Mouse (Mus musculus) embryonic facial prominence, embryonic 14.5 days (tissue): Measurements from ENCODE around the gene Cenpa. TPM values are rescaled to one million over a fixed set of nuclear protein-coding genes. Genes with fewer than 3 reads are reported as not detected.

Source experiments
- ATAC-seq: fragments of 200-750 bp; cut with Nextera tagmentation; 2 replicates; pipeline ENCODE4 v1.8.0; 2017; ENCODE audit warnings: low read depth, moderate number of reproducible peaks, moderate TSS enrichment
- DNase-seq: peaks from one replicate; pipeline ENCODE4 v3.0.0-alpha.2; 2015; ENCODE audit warnings: low spot score
- H3K27ac ChIP-seq: fragments of 300-500 bp; sonication (generic); replicated peaks from 2 replicates; pipeline ENCODE4 v1.5.1; 2014; ENCODE audit warnings: low read depth, mild to moderate bottlenecking, low read length, moderate library complexity
- H3K27me3 ChIP-seq: fragments of 300-500 bp; sonication (generic); replicated peaks from 2 replicates; pipeline ENCODE4 v1.6.1; 2014; ENCODE audit warnings: low read length; ENCODE audit not compliant: control insufficient read depth, insufficient read depth
- H3K36me3 ChIP-seq: fragments of 300-500 bp; sonication (generic); 2 replicates; pipeline ENCODE4 v1.6.1; 2014; ENCODE audit warnings: low read length, mixed read lengths; ENCODE audit not compliant: control insufficient read depth, insufficient read depth
- H3K4me1 ChIP-seq: fragments of 300-500 bp; sonication (generic); 2 replicates; pipeline ENCODE4 v1.6.1; 2014; ENCODE audit warnings: antibody characterized with exemption, low read length; ENCODE audit not compliant: control insufficient read depth, insufficient read depth
- H3K4me2 ChIP-seq: fragments of 300-500 bp; sonication (generic); 2 replicates; pipeline ENCODE4 v1.6.1; 2014; ENCODE audit warnings: low read depth, mild to moderate bottlenecking, low read length, moderate library complexity, mixed read lengths
- H3K4me3 ChIP-seq: fragments of 300-500 bp; sonication (generic); 2 replicates; pipeline ENCODE4 v1.5.1; 2014; ENCODE audit warnings: low read depth, mild to moderate bottlenecking, low read length
- H3K9ac ChIP-seq: fragments of 300-500 bp; sonication (generic); 2 replicates; pipeline ENCODE4 v1.6.1; 2014; ENCODE audit warnings: low read depth, mild to moderate bottlenecking, low read length, moderate library complexity, mixed read lengths
- H3K9me3 ChIP-seq: fragments of 300-500 bp; sonication (generic); 2 replicates; pipeline ENCODE4 v1.6.1; 2016; ENCODE audit warnings: low read length; ENCODE audit not compliant: control insufficient read depth
- WGBS: fragments of 180-500 bp; shearing (Covaris S2); extraction: QIAGEN DNeasy Blood & Tissue Kit; methylation state at CpG from one replicate; pipeline ENCODE4 v1.1.7; 2014; 5-methylcytosine and 5-hydroxymethylcytosine counted together
- microRNA-seq: library from miRNA; unstranded; fragments of <30 nt; microRNA quantifications from one replicate; pipeline ENCODE4, GENCODE M21; 2016; ENCODE audit warnings: borderline number of aligned reads
- polyA plus RNA-seq: library from polyadenylated mRNA; unstranded; fragments of >200 nt; fragmentation: Nextera tagmentation; extraction: Ambion mirVana; gene quantifications from 2 replicates; pipeline ENCODE4 v1.2.1, GENCODE M21; 2014

The Cenpa gene
- polyA plus RNA-seq, 1 experiment from 2014 or later, result 209 TPM

DNA sequence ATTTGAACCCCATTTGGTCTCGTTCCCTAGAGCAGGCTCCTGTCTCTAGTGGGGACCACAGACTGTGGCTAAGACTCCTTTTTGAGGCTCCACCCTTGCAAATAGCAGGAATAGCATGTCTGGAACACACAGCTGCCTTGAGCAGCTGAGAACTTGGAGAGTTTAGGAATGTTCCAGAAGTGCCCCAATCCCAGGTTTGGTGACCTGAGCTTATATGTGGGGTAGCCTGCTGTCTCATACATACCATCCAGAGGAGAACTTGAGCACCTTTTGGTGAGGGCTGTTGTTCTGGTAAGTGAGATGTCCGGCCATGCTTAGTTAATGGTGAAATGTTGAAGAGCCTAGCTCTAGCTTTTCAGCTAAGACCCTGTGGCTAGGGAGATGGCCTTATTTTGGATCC lies 49.7 kb downstream of the Cenpa start:
- Histone ChIP-seq H3K4me2 (no peak overlapping the region), H3K27ac (no peak overlapping the region), H3K4me3 (no peak overlapping the region), H3K9ac (no peak overlapping the region), H3K36me3 (no peaks in the 10 kb centered on the region), H3K4me1 (peaks cover 15% of the 10 kb centered on the region; the same call in 1 of the 2 replicates), H3K9me3 (no peaks in the 10 kb centered on the region), H3K27me3 (peaks cover 41% of the 10 kb centered on the region)
- 86% methylated on average over 2 of the region's 2 CpGs for WGBS
- DNase-seq, result no peak
- no peak for ATAC-seq

GRCm38 (mm10) chr5:30717506-30717905 lies 50.9 kb downstream of the Cenpa start:
- Histone ChIP-seq H3K27ac (no peak overlapping the region), H3K4me1 (peaks cover 10% of the 10 kb centered on the region; the same call in 1 of the 2 replicates), H3K9me3 (no peaks in the 10 kb centered on the region), H3K36me3 (no peaks in the 10 kb centered on the region), H3K4me3 (no peak overlapping the region), H3K4me2 (no peak overlapping the region), H3K27me3 (peaks cover 29% of the 10 kb centered on the region), H3K9ac (no peak overlapping the region)
- 82% methylated on average over 4 of the region's 4 CpGs for WGBS
- DNase-seq, result no peak
- ATAC-seq, result no peak

- ATAC-seq (no peak), DNase-seq (no peak)
- Histone ChIP-seq H3K4me2 (no peak overlapping the region), H3K9ac (no peak overlapping the region), H3K36me3 (no peaks in the 10 kb centered on the region), H3K9me3 (no peaks in the 10 kb centered on the region), H3K4me1 (peaks cover 5% of the 10 kb centered on the region; the same call in 1 of the 2 replicates), H3K27me3 (peaks cover 23% of the 10 kb centered on the region), H3K27ac (no peak overlapping the region), H3K4me3 (no peak overlapping the region)
- WGBS, result 80% methylated on average over 10 of the region's 10 CpGs
Measured at GRCm38 (mm10) chr5:30717991-30718703, 51.6 kb downstream of the Cenpa start.

DNA sequence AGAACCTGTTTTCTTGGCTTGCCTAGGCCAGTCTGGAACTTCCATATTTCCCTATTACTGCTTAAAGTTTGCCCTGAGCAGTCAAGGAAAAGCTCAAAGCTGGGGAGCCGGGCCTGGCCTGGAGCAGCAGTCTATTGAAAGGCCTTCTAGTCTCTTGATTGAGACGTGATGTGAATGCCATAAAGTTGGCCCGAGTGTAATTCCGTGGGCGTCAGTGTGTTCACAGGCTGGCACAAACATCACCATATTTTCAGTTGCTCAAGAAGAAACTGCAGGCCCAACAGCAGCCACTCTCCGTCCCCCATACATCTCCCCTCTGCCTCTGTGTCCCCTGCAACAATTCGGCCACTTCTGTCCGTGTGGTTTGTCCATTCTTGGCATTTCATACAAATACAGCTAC lies 55.4 kb downstream of the Cenpa start:
- H3K9ac ChIP-seq, result no peak overlapping the region
- no peaks in the 10 kb centered on the region for H3K36me3 ChIP-seq
- 89% methylated on average over 8 of the region's 8 CpGs for WGBS
- H3K27me3 ChIP-seq, result no peaks in the 10 kb centered on the region
- DNase-seq (no peak), ATAC-seq (no peak)
- H3K4me3 ChIP-seq, result no peak overlapping the region
- H3K9me3 ChIP-seq, result no peaks in the 10 kb centered on the region
- no peak overlapping the region for H3K4me2 ChIP-seq
- H3K27ac ChIP-seq, result no peak overlapping the region
- no peaks in the 10 kb centered on the region for H3K4me1 ChIP-seq

Small RNA genes within 50 kb of the gene (microRNA-seq; reads per million reads assigned to microRNA genes)
- gene Mir5625, result not detected

Other genes starting within 250 kb of the Cenpa start
- 0.47 and 0.54 TPM in 2 replicates for gene Otof, start 204.8 kb upstream of the Cenpa start, polyA plus RNA-seq
- gene 1700001C02Rik, start 200.7 kb upstream of the Cenpa start, polyA plus RNA-seq, result 1.00 and 5.9 TPM in 2 replicates
- gene Cib4, start 120.9 kb upstream of the Cenpa start, polyA plus RNA-seq, result not detected in 2 replicates
- gene Kcnk3, start 78.6 kb upstream of the Cenpa start, polyA plus RNA-seq, result 2.0 and 2.9 TPM in 2 replicates
- 26.5 and 33.1 TPM in 2 replicates for gene Slc35f6, start 18.8 kb upstream of the Cenpa start, polyA plus RNA-seq
- 17.0 and 17.5 TPM in 2 replicates for gene Dpysl5, start 44.8 kb downstream of the Cenpa start, polyA plus RNA-seq
- 31.0 and 37.0 TPM in 2 replicates for gene Mapre3, start 147.9 kb downstream of the Cenpa start, polyA plus RNA-seq
- 77.1 and 77.2 TPM in 2 replicates for gene Tmem214, start 201.2 kb downstream of the Cenpa start, polyA plus RNA-seq
- gene Agbl5, start 221.9 kb downstream of the Cenpa start, polyA plus RNA-seq, result 17.4 and 22.4 TPM in 2 replicates
- 507 and 572 TPM in 2 replicates for gene Ost4, start 241.0 kb downstream of the Cenpa start, polyA plus RNA-seq
- gene Emilin1, start 246.6 kb downstream of the Cenpa start, polyA plus RNA-seq, result 200 and 225 TPM in 2 replicates